Mouse (Mus musculus) thymus, adult 2 months (tissue): ENCODE results near the gene Ramp3. TPM values are rescaled to one million over a fixed set of nuclear protein-coding genes. Genes with fewer than 3 reads are reported as not detected.

Experiments
- DNase-seq: peaks from one replicate; pipeline ENCODE4 v3.0.0; 2021
- H3K27ac ChIP-seq: fragments of 200-500 bp; 2 replicates; pipeline ENCODE4 v1.5.1; 2012; ENCODE audit warnings: low read length, control low read depth; ENCODE audit not compliant: control insufficient read depth, insufficient read depth
- H3K27me3 ChIP-seq: fragments of 200-500 bp; 2 replicates; pipeline ENCODE4 v1.6.1; 2012; ENCODE audit warnings: mild to moderate bottlenecking, low read length, moderate library complexity, mixed read lengths; ENCODE audit not compliant: control insufficient read depth, insufficient read depth
- H3K36me3 ChIP-seq: fragments of 200-500 bp; 2 replicates; pipeline ENCODE4 v1.6.1; 2012; ENCODE audit warnings: mild to moderate bottlenecking, low read length, moderate library complexity; ENCODE audit not compliant: control insufficient read depth, insufficient read depth
- H3K4me1 ChIP-seq: fragments of 200-500 bp; replicated peaks from 2 replicates; pipeline ENCODE4 v1.6.1; 2012; ENCODE audit warnings: low read length; ENCODE audit not compliant: control insufficient read depth, insufficient read depth
- H3K4me3 ChIP-seq: fragments of 200-500 bp; 2 replicates; pipeline ENCODE4 v1.5.1; 2012; ENCODE audit warnings: mild to moderate bottlenecking, low read length, control low read depth, moderate library complexity; ENCODE audit not compliant: control insufficient read depth, insufficient read depth
- CTCF ChIP-seq: fragments of 200-500 bp; IDR thresholded peaks from 2 replicates; pipeline ENCODE4 v1.5.1; 2012; ENCODE audit warnings: mild to moderate bottlenecking, control low read depth, low read length, moderate library complexity, borderline replicate concordance; ENCODE audit not compliant: control insufficient read depth, poor library complexity, insufficient read depth; ENCODE audit errors: extremely low read depth
- POLR2A ChIP-seq: fragments of 200-500 bp; IDR thresholded peaks from 2 replicates; pipeline ENCODE4 v1.6.1; 2012; ENCODE audit warnings: mild to moderate bottlenecking, low read length, control low read depth, moderate library complexity; ENCODE audit not compliant: control insufficient read depth, poor library complexity, insufficient read depth; ENCODE audit errors: extremely low read depth
- WGBS: fragments of 180-500 bp; shearing (Covaris S2); methylation state at CpG from one replicate; pipeline ENCODE4 v1.1.7; 2018; 5-methylcytosine and 5-hydroxymethylcytosine counted together
- polyA plus RNA-seq: library from polyadenylated mRNA; depleted of rRNA; stranded (reverse); fragments of >200 nt; gene quantifications from 2 replicates; pipeline ENCODE4 v1.2.3, GENCODE M21; 2012

Gene Ramp3
- polyA plus RNA-seq, 1 experiment = 9.0 TPM

DNA sequence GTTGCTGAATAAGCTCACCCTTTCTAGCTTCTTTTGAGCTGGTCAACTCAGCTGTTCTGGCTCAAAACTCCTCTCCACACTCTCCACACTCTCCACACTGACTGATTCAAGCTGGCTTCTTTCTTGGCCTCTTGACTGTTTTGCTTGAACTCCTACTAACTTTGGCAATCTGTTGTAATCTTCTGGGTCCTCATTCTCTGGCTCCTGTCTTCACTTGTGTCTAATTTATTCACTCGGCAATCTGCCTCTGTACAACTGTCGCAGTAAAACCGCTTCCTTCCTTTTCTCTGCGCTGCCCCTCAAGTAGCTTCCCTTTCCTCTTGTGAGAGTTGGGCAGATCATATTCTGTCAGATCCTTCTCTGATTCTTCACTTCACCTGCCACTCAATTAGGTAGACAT is 30.6 kb upstream of the Ramp3 start:
- peaks cover 17% of the 10 kb centered on the region for H3K4me1 ChIP-seq
- 10% methylated on average over 4 of the region's 4 CpGs for WGBS
- H3K36me3 ChIP-seq = peaks cover 8% of the 10 kb centered on the region; the same call in 1 of the 2 replicates
- peak overlapping the region; percentile 54; the same call in 1 of the 2 replicates for H3K27ac ChIP-seq
- no peaks in the 10 kb centered on the region for H3K27me3 ChIP-seq
- TF ChIP-seq POLR2A (no peak), CTCF (no peak)
- DNase-seq = peak; percentile 48
- no peak overlapping the region for H3K4me3 ChIP-seq

DNA sequence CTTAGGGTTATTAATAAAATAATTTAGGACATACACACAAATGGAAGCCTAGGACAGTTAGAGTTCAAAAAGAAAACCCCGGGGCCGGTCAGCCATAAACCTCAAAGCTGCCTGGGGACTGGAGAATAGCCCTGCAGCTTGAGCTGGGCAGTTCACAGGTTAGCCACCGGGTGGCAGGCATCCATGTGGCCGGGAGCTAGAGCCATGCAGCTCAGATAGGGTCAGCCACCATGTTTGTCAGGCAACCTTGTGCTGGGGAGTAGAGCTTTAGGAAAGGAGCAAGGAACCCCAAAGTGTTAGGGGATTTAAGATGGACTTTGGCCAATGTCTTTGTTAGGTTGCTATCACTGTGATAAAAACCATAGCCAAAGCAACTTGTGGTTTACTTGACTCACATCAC is 29.8 kb upstream of the Ramp3 start:
- Histone ChIP-seq H3K27ac (peak overlapping the region; percentile 86; the same call in 1 of the 2 replicates), H3K4me3 (no peak overlapping the region), H3K27me3 (no peaks in the 10 kb centered on the region), H3K36me3 (0 out of 2 replicates have a peak, but pooled peaks cover 3% of the 10 kb centered on the region), H3K4me1 (peaks cover 17% of the 10 kb centered on the region)
- peak; percentile 67 for DNase-seq
- TF ChIP-seq POLR2A (no peak), CTCF (peak; percentile 74; the same call in 1 of the 2 replicates)
- WGBS = 52% methylated on average over 4 of the region's 4 CpGs

DNA sequence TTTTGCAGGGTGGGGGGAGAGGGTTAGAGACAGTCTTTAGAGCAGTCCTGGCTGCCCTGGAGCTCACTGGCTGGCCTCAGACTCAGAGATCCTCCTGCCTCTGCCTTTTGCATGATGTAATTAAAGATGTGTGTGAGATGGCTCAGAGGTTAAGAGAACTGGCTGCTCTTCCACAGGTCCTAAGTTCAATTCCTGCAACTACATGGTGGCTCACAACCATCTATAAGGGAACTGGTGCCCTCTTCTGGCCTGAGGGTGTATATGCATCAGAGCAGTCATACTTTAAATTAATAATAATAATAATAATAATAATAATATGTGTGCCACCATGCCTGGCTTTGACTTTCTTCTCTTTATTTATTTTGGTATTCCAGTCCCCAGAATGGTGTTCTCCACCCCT is 28.7 kb upstream of the Ramp3 start:
- no peak for TF ChIP-seq POLR2A
- TF ChIP-seq CTCF = no peak
- peak; percentile 38 for DNase-seq
- Histone ChIP-seq H3K4me3 (no peak overlapping the region), H3K27me3 (no peaks in the 10 kb centered on the region), H3K27ac (no peak overlapping the region), H3K36me3 (no peaks in the 10 kb centered on the region), H3K4me1 (peaks cover 13% of the 10 kb centered on the region)

DNA sequence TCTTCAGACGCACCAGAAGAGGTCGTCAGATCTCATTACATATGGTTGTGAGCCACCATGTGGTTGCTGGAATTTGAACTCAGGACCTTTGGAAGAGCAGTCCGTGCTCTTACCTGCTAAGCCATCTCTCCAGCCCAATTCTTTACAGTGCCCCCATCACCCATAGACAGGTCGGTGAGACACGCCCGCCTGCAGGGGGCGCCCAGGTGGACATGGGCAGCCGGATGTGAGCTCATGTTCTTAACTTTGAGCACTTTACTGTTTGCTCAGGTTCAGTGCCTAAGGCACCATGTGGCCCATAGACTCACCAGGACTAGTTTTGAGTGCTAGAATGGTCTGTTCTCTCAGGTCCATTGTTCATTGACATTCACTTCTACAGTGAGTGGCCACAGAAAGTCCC is 22.2 kb upstream of the Ramp3 start:
- 79% methylated on average over 8 of the region's 8 CpGs for WGBS
- H3K27me3 ChIP-seq = no peaks in the 10 kb centered on the region
- TF ChIP-seq CTCF = 0 out of 2 replicates have a peak, but pooled peaks have one; percentile 21
- TF ChIP-seq POLR2A = no peak
- no peaks in the 10 kb centered on the region; the same call in 1 of the 2 replicates for H3K4me1 ChIP-seq
- H3K27ac ChIP-seq = no peak overlapping the region
- no peak overlapping the region for H3K4me3 ChIP-seq
- DNase-seq = peak; percentile 38
- H3K36me3 ChIP-seq = no peaks in the 10 kb centered on the region

DNA sequence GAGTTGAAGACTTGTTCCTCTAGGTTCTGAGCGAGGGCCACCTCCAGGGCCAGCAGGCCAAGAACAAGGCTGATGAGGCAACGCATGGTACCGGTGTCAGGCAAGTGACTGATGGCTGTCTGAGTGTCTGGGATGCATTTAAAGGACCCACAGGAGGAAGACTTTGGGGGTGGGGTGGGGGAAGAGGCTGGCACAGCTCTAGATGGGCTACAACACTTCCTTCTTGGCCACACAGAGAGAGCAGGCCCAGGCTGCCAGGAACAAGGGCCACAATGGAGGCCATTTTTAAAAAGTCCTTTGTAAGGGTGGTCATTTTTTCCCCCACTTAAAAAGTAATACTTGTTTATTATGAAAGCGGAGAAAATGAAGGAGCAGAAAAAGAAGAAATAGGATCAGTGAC is 19.8 kb upstream of the Ramp3 start, which contains the start of gene Wap:
Gene Wap (minus strand): TSS at position 101 of the 400 bp plus-strand sequence.
- no peak for DNase-seq
- Histone ChIP-seq H3K36me3 (no peaks in the 10 kb centered on the region), H3K27me3 (no peaks in the 10 kb centered on the region), H3K27ac (no peak within 1 kb of the TSS), H3K4me1 (no peaks in the 10 kb centered on the region; the same call in 1 of the 2 replicates), H3K4me3 (no peak within 1 kb of the TSS)
- no peak for TF ChIP-seq POLR2A
- TF ChIP-seq CTCF = no peak
- 98% methylated on average over 4 of the region's 4 CpGs for WGBS

GRCm38 (mm10) chr11:6639072-6639471 is 19.2 kb upstream of the Ramp3 start:
- Histone ChIP-seq H3K27me3 (no peaks in the 10 kb centered on the region), H3K4me3 (no peak overlapping the region), H3K27ac (no peak overlapping the region), H3K36me3 (no peaks in the 10 kb centered on the region), H3K4me1 (no peaks in the 10 kb centered on the region; the same call in 1 of the 2 replicates)
- TF ChIP-seq CTCF (no peak), POLR2A (no peak)
- whole genome bisulfite sequencing = 74% methylated on average over 6 of the region's 6 CpGs
- no peak for DNase-seq

- Histone ChIP-seq H3K4me1 (no peaks in the 10 kb centered on the region), H3K27me3 (no peaks in the 10 kb centered on the region), H3K27ac (no peak overlapping the region), H3K36me3 (no peaks in the 10 kb centered on the region), H3K4me3 (no peak overlapping the region)
- no peak for DNase-seq
- TF ChIP-seq POLR2A (no peak), CTCF (no peak)
- WGBS = 96% methylated on average over 6 of the region's 6 CpGs
These were observed 13.8 kb upstream of the Ramp3 start for GRCm38 (mm10) chr11:6644566-6644965.
